Mouse (Mus musculus): ENCODE data around the gene Cxcr1.

- no peak for TF ChIP-seq POLR2A (IDR thresholded peaks at IDR 0.05; ENCODE audit: control insufficient read depth, low read depth, low read length)
- no peak for TF ChIP-seq CTCF (IDR thresholded peaks at IDR 0.05; ENCODE audit: control insufficient read depth, insufficient read depth, insufficient replicate concordance, low read depth, low read length)
Measured at GRCm38 (mm10) chr1:74151091-74151490, 43.3 kb downstream of the Cxcr1 start.
